Comparison of ENCODE assay signal across 23 mouse cellular contexts in the genomic region with DNA sequence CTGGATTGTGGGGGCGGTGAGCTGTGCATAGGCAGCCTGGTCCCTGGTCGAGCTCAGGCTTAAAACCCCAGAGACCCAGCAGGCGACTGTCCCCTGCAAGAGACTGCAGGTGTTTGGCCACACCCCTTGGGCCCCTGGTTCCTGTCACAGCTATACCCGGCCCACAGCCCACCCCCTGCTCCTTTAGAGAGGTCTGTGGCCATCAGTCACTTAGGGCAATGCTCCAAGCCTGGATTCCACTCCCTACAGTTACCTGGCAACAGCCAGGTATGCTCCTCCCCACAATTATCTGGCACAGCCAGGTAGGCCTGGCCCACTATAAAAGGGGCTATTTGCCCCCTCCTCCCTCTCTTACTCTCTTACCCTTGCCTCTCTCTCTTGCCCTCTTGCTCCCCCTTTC.
"Had no signal": no experiment of that assay in that cellular context is flagged by ENCODE, and none has a peak within 500 bp of the region (broad histone marks: within the 10 kb centered on the region; RNA-seq: fewer than 3 reads in every experiment).

No protein-coding gene starts in this region.

- H3K9me3 ChIP-seq: limb, embryonic 10.5 days; limb, embryonic 13.5 days; liver, embryonic 12.5 days; liver, embryonic 15.5 days; lung, embryonic 15.5 days; midbrain, embryonic 10.5 days; stomach, embryonic 15.5 days had no signal

- H3K27me3 ChIP-seq: limb, embryonic 13.5 days; liver, embryonic 12.5 days; liver, embryonic 15.5 days; lung, embryonic 15.5 days; megakaryocyte, embryonic 14.5 days; stomach, embryonic 15.5 days had no signal

- H3K27ac ChIP-seq: kidney, postnatal 0 days; layer of hippocampus, adult 2 months; left cerebral cortex, adult 2 months; limb, embryonic 10.5 days; limb, embryonic 13.5 days; liver, embryonic 12.5 days; liver, embryonic 15.5 days; lung, embryonic 15.5 days; midbrain, embryonic 10.5 days; stomach, embryonic 15.5 days had no signal

- DNase-seq: kidney, adult 2 months; kidney, postnatal 25 days; layer of hippocampus, adult 9-11 months; layer of hippocampus, postnatal 36 days; liver; lung, adult 18-20 months; lung, postnatal 10 days; lung, postnatal 36 days; retina, postnatal 1 day; right cerebral cortex, postnatal 25 days; spleen, adult 18-20 months; thymus, postnatal 25 days had no signal

- ATAC-seq: liver, embryonic 12.5 days had no signal

- H3K4me1 ChIP-seq: limb, embryonic 10.5 days; limb, embryonic 13.5 days; liver, embryonic 12.5 days; liver, embryonic 15.5 days; lung, embryonic 15.5 days; megakaryocyte, embryonic 14.5 days; midbrain, embryonic 10.5 days; stomach, embryonic 15.5 days had no signal

- H3K4me2 ChIP-seq: limb, embryonic 13.5 days; liver, embryonic 12.5 days; liver, embryonic 15.5 days; lung, embryonic 15.5 days; stomach, embryonic 15.5 days had no signal

- H3K36me3 ChIP-seq: limb, embryonic 10.5 days; limb, embryonic 13.5 days; liver, embryonic 12.5 days; liver, embryonic 15.5 days; lung, embryonic 15.5 days; midbrain, embryonic 10.5 days; stomach, embryonic 15.5 days had no signal

- H3K4me3 ChIP-seq: layer of hippocampus, adult 2 months; left cerebral cortex, adult 2 months; limb, embryonic 10.5 days; limb, embryonic 13.5 days; liver, embryonic 12.5 days; liver, embryonic 15.5 days; lung, embryonic 15.5 days; megakaryocyte, embryonic 14.5 days; midbrain, embryonic 10.5 days; stomach, embryonic 15.5 days had no signal

- H3K9ac ChIP-seq: limb, embryonic 13.5 days; liver, embryonic 12.5 days; liver, embryonic 15.5 days; lung, embryonic 15.5 days; stomach, embryonic 15.5 days had no signal
